Mouse (Mus musculus): ENCODE results near the gene Psip1.

DNA sequence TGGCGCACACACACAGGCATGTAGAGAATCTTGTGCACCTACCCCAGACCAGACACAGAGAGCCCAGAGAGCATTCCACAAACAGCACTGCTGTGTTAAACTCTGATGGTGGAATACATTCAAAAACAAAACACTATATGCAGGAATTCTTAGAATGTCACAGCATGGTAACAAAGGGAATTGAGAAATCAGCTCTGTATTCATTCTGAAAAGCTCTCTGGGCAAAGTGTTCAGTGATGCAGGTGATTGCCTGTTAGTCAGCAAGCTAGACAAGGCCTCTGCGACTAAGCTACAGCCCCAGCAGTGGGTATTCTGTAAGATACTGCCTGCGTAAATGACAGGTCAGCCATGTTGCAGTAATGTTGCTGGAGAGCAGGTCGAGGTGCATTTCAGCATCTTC, 35.5 kb downstream of the Psip1 start:
- TF ChIP-seq CTCF (IDR thresholded peaks at IDR 0.05; ENCODE audit: low read depth, low read length) (no peak), POLR2A (IDR thresholded peaks at IDR 0.05; ENCODE audit: extremely low read depth, insufficient read depth, low read length) (no peak)
